Mouse (Mus musculus) heart, postnatal 0 days (tissue): ENCODE measurements at regions not wholly inside any gene's neighbourhood (a gene's known extent, or its start where the extent isn't known, plus 50 kb on each side); places are given as distances from the start of the nearest gene placed in this dataset.

Experiments
- CTCF ChIP-seq: IDR thresholded peaks from 2 replicates; pipeline ENCODE4 v1.5.1; 2016; ENCODE audit warnings: antibody characterized with exemption, control low read depth, low read depth
- EP300 ChIP-seq: IDR thresholded peaks from 2 replicates; pipeline ENCODE4 v1.6.1; 2016; ENCODE audit warnings: antibody characterized with exemption, low read depth

GRCm38 (mm10) chr10:45816679-45817078 lies 239.1 kb downstream of the Hace1 start:
- TF ChIP-seq CTCF (no peak), EP300 (no peak)
